ENCODE assay signal across 8 mouse cellular contexts in the genomic region with DNA sequence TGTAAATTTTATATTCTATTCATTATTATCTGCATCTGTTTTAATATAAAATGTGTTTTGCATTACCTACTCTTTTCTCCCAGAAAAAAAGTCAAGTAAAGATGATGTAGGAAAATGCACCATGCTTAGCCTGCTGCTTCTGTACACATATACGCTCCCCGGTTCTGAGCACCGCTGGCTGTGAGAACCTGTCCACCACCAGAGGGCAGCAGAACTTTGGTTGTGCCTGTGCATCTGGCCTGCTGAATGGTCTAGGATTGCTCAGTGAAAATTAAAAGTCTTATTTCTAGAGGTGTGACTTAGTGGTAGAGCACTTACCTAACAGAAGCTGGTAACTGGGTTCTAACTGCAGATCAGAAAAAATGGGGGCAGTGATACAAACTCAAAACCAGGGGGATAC. TPM values are rescaled to one million over a fixed set of nuclear protein-coding genes. Genes with fewer than 3 reads are reported as not detected.
DNase-seq lines count a peak whose midpoint lies in the region; ATAC-seq and TF ChIP-seq lines count a peak whose summit lies in the region.

No protein-coding gene starts in this region.

- no peak overlapping the region for H3K4me2 ChIP-seq in intestine, postnatal 0 days (replicated peaks; ENCODE audit: low read depth)
- H3K4me2 ChIP-seq in midbrain, embryonic 11.5 days, result no peak overlapping the region

- H3K9me3 ChIP-seq in intestine, postnatal 0 days (ENCODE audit: control insufficient read depth), result no peaks in the 10 kb centered on the region
- H3K9me3 ChIP-seq in midbrain, embryonic 11.5 days (ENCODE audit: control insufficient read depth, low read length), result no peaks in the 10 kb centered on the region

- DNase-seq in adrenal gland, adult 8-10 months, result peak; percentile 70
- DNase-seq in embryo, embryonic 9.5 days (ENCODE audit: extremely low spot score), result peak; percentile 76
- DNase-seq in gastrocnemius, postnatal 4 days (ENCODE audit: low spot score in 2 of 2), result peak; percentile 66 to 81
- peak; percentile 81 to 89 for DNase-seq in left cerebral cortex, postnatal 36 days (ENCODE audit: low spot score in 2 of 2)
- peak; percentile 94 for DNase-seq in midbrain, embryonic 11.5 days (ENCODE audit: low spot score, missing footprints)
- DNase-seq in skeletal muscle tissue, adult 2 months (ENCODE audit: low read depth, low spot score), result peak; percentile 75
- peak; percentile 68 for DNase-seq in yolk sac, embryonic 10.5 days (ENCODE audit: low spot score)

- peaks cover 52% of the 10 kb centered on the region for H3K36me3 ChIP-seq in intestine, postnatal 0 days (ENCODE audit: control insufficient read depth, insufficient read depth)
- H3K36me3 ChIP-seq in midbrain, embryonic 11.5 days (ENCODE audit: control insufficient read depth, insufficient read depth, low read length), result peaks cover 6% of the 10 kb centered on the region; the same call in 1 of the 2 replicates

- no peak overlapping the region for H3K4me3 ChIP-seq in intestine, postnatal 0 days (ENCODE audit: low read depth, low read length)
- no peak overlapping the region for H3K4me3 ChIP-seq in midbrain, embryonic 11.5 days (ENCODE audit: low read depth, low read length)

- H3K9ac ChIP-seq in intestine, postnatal 0 days (ENCODE audit: low read depth, low read length), result no peak overlapping the region
- no peak overlapping the region for H3K9ac ChIP-seq in midbrain, embryonic 11.5 days (ENCODE audit: low read length)

- TF ChIP-seq CTCF in intestine, postnatal 0 days (IDR thresholded peaks at IDR 0.05; ENCODE audit: low read depth), result peak; percentile 94

- H3K27ac ChIP-seq in intestine, postnatal 0 days (ENCODE audit: low read depth, low read length), result no peak overlapping the region
- H3K27ac ChIP-seq in midbrain, embryonic 11.5 days (ENCODE audit: low read depth, low read length), result no peak overlapping the region

- no peaks in the 10 kb centered on the region for H3K4me1 ChIP-seq in intestine, postnatal 0 days (replicated peaks; ENCODE audit: control insufficient read depth, insufficient read depth, low read length)
- no peaks in the 10 kb centered on the region for H3K4me1 ChIP-seq in midbrain, embryonic 11.5 days (ENCODE audit: control insufficient read depth, insufficient read depth, low read length)

- intact Hi-C loops in left cerebral cortex, postnatal 36 days (cut with DNase I), result loop anchor here (2.0 to 5.0 kb wide), 2 partner anchors 194 to 236 kb away; no protein-coding TSS in a partner anchor

- WGBS in intestine, postnatal 0 days, result 17% methylated on average over 3 of the region's 3 CpGs
- WGBS in midbrain, embryonic 11.5 days, result 27% methylated on average over 3 of the region's 3 CpGs

- ATAC-seq in intestine, postnatal 0 days, result peak; percentile 75
- peak; percentile 88 for ATAC-seq in midbrain, embryonic 11.5 days (ENCODE audit: low FRiP score)

- no peaks in the 10 kb centered on the region for H3K27me3 ChIP-seq in intestine, postnatal 0 days (replicated peaks; ENCODE audit: control insufficient read depth, insufficient read depth, low read length)
- no peaks in the 10 kb centered on the region for H3K27me3 ChIP-seq in midbrain, embryonic 11.5 days (ENCODE audit: control insufficient read depth, insufficient read depth, low read length)

RNA-seq across cellular contexts. Expression of a gene that starts 19.1 kb away (rescaled TPM):
- 1 to 10 TPM; 1.6 to 3.5 (median 2.8) TPM for total RNA-seq in adrenal gland, adult 8-10 months (2022)
- total RNA-seq in gastrocnemius, postnatal 4 days (2021), result 10 to 100 TPM in 1 of 2 experiments, 1 to 10 TPM in 1; 7.5 to 10.1 TPM
- 6.5 and 7.6 TPM in 2 replicates for polyA plus RNA-seq in intestine, postnatal 0 days (2015; fragmentation: Nextera tagmentation; extraction: Ambion mirVana)
- 100 to 1,000 TPM; 279 to 315 TPM for total RNA-seq in left cerebral cortex, postnatal 36 days (2021)
- polyA plus RNA-seq in midbrain, embryonic 11.5 days (2014; fragmentation: Nextera tagmentation; extraction: Ambion mirVana), result 12.3 and 13.1 TPM in 2 replicates

RNA-seq across cellular contexts. Expression of a gene that starts 19.6 kb away (rescaled TPM):
- 100 to 1,000 TPM; 136 to 235 (median 166) TPM for total RNA-seq in adrenal gland, adult 8-10 months (2022)
- 100 to 1,000 TPM; 116 to 138 TPM for total RNA-seq in gastrocnemius, postnatal 4 days (2021)
- polyA plus RNA-seq in intestine, postnatal 0 days (2015; fragmentation: Nextera tagmentation; extraction: Ambion mirVana), result 196 and 216 TPM in 2 replicates
- 100 to 1,000 TPM in 1 of 2 experiments, 10 to 100 TPM in 1; 97.5 to 124 TPM for total RNA-seq in left cerebral cortex, postnatal 36 days (2021)
- 257 and 260 TPM in 2 replicates for polyA plus RNA-seq in midbrain, embryonic 11.5 days (2014; fragmentation: Nextera tagmentation; extraction: Ambion mirVana)

RNA-seq across cellular contexts. Expression of a gene that starts 38.0 kb away (rescaled TPM):
- 10 to 100 TPM; 41.4 to 48.0 (median 45.2) TPM for total RNA-seq in adrenal gland, adult 8-10 months (2022)
- 10 to 100 TPM; 19.6 to 23.5 TPM for total RNA-seq in gastrocnemius, postnatal 4 days (2021)
- 12.0 and 13.1 TPM in 2 replicates for polyA plus RNA-seq in intestine, postnatal 0 days (2015; fragmentation: Nextera tagmentation; extraction: Ambion mirVana)
- 10 to 100 TPM; 39.6 to 39.8 TPM for total RNA-seq in left cerebral cortex, postnatal 36 days (2021)
- 45.3 and 48.8 TPM in 2 replicates for polyA plus RNA-seq in midbrain, embryonic 11.5 days (2014; fragmentation: Nextera tagmentation; extraction: Ambion mirVana)

RNA-seq across cellular contexts. Expression of a gene that starts 38.1 kb away (rescaled TPM):
- total RNA-seq in adrenal gland, adult 8-10 months (2022), result 100 to 1,000 TPM; 308 to 467 (median 370) TPM
- total RNA-seq in gastrocnemius, postnatal 4 days (2021), result 100 to 1,000 TPM; 329 to 331 TPM
- 263 and 280 TPM in 2 replicates for polyA plus RNA-seq in intestine, postnatal 0 days (2015; fragmentation: Nextera tagmentation; extraction: Ambion mirVana)
- total RNA-seq in left cerebral cortex, postnatal 36 days (2021), result 100 to 1,000 TPM; 229 to 240 TPM
- polyA plus RNA-seq in midbrain, embryonic 11.5 days (2014; fragmentation: Nextera tagmentation; extraction: Ambion mirVana), result 200 and 204 TPM in 2 replicates

Comparison
In these comparisons a context has a peak if more than half of its experiments do, and no peak if none do; other contexts are left out.
1. RNA of a gene that starts 19.1 kb away (total RNA-seq): 279 to 315 TPM in left cerebral cortex, postnatal 36 days; 7.5 to 10.1 TPM in gastrocnemius, postnatal 4 days and 1.6 to 3.5 TPM in adrenal gland, adult 8-10 months; every median in the first group is over 10 times any median in the second.
2. Peak in every context shown above with its lines, with median percentiles within 50 percentile points of each other: DNase-seq.